Mouse (Mus musculus): Measurements from ENCODE around the gene Ska2. TPM values are rescaled to one million over a fixed set of nuclear protein-coding genes. Genes with fewer than 3 reads are reported as not detected.

Gene Ska2
- 15.2 TPM for polyA plus RNA-seq (2017; shearing (Covaris generic))

DNA sequence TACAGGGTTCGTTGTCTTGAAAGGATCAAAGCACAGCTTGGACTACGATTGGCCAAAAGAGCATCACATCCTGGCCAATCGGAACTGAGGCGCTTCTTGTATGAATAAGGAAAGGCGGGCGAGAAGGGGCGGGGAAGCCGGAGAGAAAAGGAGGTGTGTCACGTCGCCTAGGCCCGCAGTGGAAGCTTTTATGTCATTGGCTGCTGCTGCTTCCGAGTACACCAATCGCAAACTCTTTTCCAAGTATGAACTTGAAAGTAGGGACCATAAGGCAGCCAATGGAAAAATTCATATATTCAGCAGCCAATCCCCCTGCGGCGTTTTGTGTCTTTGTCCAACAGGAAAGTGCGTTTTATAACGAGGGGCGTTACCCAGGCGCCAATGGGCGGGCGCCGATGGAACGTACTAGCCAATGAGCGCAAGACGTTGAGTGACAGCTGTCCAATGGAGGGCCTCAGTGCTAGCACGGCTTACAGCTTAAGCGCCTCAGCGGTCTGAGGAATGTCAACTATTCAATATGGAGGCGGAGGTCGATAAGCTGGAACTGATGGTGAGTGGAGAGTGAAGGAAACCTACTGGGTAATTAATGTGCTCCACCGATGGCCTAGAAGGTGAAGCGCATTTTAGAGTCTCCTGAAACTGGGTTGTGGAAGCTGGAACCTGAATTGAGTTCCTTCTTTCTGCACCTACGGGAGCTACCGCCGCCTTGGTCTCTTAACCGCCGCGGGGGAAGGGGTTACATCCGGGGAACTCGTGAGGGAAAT is at the start of gene Ska2:
Gene Ska2, plus strand, starts transcription at position 480 of the 764 bp plus-strand sequence.

DNA sequence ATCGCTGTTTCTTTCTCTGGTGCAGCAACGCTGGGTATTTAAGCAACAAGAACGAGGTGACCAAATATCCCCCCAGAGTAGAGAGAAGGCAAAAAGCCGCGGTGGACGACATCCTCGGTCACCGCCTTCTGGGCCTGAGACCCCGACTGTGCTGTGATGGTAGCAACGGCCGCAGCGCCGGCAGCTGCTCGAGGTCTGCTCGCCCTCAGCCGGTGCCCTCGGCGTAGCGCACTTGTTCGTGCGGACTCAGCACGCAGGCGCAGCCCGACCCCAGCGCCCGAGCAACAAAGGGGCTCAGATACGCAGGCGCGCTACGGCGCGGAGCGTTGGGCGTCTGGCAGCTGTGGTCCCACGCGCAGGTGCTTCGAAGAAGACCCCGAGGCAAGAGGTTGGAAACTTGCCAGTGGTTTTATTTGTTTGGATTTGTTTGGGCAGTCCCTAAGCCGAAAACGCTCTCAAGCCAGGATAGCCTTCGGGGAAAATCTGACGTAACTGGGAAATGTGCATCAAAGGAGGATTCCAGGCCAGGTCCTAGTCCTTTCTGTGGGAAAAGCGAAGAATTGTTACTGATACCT is 35.1 kb upstream of the Ska2 start, which contains the start of gene Gdpd1:
Gene Gdpd1, minus strand, starts transcription at position 197 of the 575 bp plus-strand sequence.

DNA sequence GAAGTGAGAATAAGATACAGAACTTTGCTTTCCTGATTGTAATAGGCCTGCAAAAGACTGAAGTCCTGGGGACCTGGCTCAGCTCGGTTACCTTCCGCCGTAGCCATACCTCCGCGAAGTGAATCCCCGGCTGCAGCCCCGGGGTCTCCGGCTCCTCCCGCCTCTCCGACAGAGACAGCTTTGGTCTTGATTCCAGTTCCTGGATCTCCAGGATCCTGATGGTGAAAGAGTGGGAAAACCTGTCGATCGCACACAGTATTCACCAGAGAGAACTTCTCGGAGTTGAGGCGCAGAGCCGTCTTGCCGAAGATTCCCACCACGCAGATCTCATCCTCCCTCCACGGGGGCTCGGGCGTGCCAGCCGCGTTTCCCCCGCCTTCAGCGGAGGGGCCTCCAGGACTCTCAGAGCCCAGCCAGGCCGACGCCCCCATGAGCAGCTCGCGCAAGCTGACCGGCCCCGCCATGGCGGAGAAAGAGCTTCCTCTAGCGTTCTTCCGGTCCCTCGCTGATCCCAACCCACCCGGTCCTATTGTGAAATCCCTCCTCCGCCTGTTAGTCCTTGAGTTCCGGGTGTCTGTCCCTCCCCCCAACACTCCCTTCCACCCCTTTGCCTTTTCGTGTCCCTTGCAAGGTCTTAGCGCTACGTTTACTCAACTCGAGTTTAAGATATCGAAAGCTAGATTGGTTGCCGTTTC is 22.6 kb upstream of the Ska2 start, which contains the start of gene Smg8:
Gene Smg8, minus strand, starts transcription at position 485 of the 695 bp plus-strand sequence.

GRCm38 (mm10) chr11:87108409-87108754 is 652 bp upstream of the Ska2 start, which contains the start of gene Prr11:
Gene Prr11, minus strand, starts transcription at chr11:87108708.

GRCm38 (mm10) chr11:87126824-87127816 is 18.1 kb downstream of the Ska2 start, which contains the start of gene Trim37:
Gene Trim37, plus strand, starts transcription at chr11:87127077.

Other genes starting within 250 kb of the Ska2 start
- 3.4 TPM for gene Ypel2, start 115.5 kb upstream of the Ska2 start, polyA plus RNA-seq (2017; shearing (Covaris generic))
- 0.99 TPM for gene Gdpd1, start 35.2 kb upstream of the Ska2 start, polyA plus RNA-seq (2017; shearing (Covaris generic))
- gene Smg8, start 22.5 kb upstream of the Ska2 start, polyA plus RNA-seq (2017; shearing (Covaris generic)): 31.4 TPM
- gene Prr11, start 526 bp upstream of the Ska2 start, polyA plus RNA-seq (2017; shearing (Covaris generic)): 0.34 TPM
- gene Trim37, start 17.8 kb downstream of the Ska2 start, polyA plus RNA-seq (2017; shearing (Covaris generic)): 19.8 TPM
- 0.24 TPM for gene Ppm1e, start 249.8 kb downstream of the Ska2 start, polyA plus RNA-seq (2017; shearing (Covaris generic))